Mouse (Mus musculus): ENCODE measurements around the gene Kpna7. TPM values are rescaled to one million over a fixed set of nuclear protein-coding genes. Genes with fewer than 3 reads are reported as not detected.

Gene Kpna7
- not detected for polyA plus RNA-seq (2014; fragmentation: Illumina TruSeq; extraction: RNeasy Lipid Tissue Mini Kit (QIAGEN cat#74804); ENCODE audit: low read depth, low replicate concordance)

GRCm38 (mm10) chr5:145083632-145084451 is at the start of gene Kpna7, which contains the start of gene Arpc1a:
TSS of gene Kpna7 (minus strand) at chr5:145084030.
TSS of gene Arpc1a (plus strand) at chr5:145083830.

DNA sequence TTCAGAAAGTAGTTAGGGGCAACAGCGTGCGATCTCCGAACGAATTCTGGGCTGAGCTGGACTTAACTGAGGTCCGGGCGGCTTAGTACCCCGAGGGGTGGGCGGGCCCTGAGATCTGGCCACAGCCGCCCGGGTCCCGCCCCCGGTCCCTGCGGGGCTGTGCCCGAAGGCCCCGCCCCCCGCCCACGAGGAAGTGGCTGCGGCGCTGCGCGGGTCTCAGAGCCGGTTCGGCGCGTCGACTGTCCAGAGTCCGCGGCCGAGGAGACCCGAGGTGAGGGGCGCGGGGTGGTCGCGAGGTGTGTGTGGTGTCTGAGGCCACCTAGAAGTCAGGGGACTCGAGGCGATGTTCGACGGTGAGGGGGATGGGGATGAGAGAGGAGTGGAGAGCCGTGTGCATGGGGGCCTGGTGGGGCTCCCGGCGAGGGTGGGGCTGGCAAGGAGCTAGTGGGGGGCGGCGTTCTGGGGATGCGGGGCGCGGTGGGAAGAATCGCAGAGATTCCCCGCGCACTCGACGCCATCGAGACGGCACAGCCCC is 30.3 kb upstream of the Kpna7 start, which contains the start of gene Arpc1b:
Arpc1b (plus strand) TSS at position 145 of the 535 bp plus-strand sequence.

DNA sequence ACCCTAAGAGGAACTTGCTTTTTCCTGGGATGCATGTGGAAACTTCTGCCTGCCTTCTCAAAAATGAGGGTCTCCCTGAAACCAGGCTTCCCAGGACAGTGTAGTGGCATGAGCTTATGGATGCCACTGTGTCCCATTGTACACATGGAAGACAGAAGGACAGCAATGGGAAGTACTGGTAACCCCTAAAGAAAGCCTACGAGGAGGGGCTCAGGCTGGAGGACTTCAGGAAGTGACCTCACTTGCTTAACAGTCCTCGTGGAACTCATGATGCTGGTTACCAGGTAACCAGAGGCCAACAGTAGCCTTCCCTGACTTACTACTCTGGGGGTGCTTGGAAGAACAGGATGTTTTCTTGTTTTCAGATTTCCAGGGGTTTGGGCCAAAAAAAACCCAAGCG is 41.1 kb downstream of the Kpna7 start, which contains the start of gene 1700018F24Rik:
1700018F24Rik (plus strand) TSS at position 301 of the 400 bp plus-strand sequence.

GRCm38 (mm10) chr5:145032391-145032790 is 51.4 kb downstream of the Kpna7 start, which contains the start of gene Gm4871:
TSS of gene Gm4871 (minus strand) at chr5:145032754.

DNA sequence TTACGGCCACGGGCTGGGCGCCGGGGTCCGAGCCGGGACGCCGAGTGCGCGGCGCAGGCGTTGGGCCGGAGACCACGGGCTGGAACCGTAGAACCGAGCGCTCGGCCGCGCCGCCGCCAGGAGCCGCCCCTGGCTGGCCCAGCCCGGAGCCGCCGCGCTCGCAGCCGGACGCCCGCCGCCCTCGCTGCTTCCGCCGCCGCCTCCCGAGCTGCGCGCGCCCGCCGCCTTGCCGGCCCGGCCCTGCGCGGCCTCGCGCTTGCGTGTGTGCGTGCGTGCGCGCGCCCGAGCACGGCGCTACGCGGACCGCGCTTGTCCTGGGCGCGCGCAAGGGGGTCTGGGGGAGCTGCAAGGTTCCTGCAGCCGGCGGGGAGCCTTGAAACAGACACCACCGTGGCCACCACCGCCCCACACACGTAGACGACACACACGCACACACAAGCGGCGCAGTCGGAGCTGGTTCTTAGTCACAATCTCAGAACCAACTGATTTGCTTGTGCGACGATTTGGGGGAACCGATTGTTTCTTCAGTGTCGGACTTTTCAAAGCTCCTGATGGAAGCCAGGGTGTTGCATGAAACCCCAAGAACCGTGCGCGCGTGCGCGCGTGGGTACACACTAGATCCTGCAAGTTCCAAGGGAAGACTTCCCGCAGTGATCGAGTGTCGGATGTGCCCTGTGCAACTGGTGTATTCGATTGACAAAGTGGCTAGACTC is 118.0 kb downstream of the Kpna7 start, which contains the start of gene Smurf1:
Smurf1 (minus strand) TSS at position 209 of the 713 bp plus-strand sequence.

Other genes starting within 250 kb of the Kpna7 start
- gene Smurf1, start 118.2 kb downstream of the Kpna7 start, polyA plus RNA-seq (2014; fragmentation: Illumina TruSeq; extraction: RNeasy Lipid Tissue Mini Kit (QIAGEN cat#74804); ENCODE audit: low read depth, low replicate concordance): 4.9 TPM
- gene Gm4871, start 51.3 kb downstream of the Kpna7 start, polyA plus RNA-seq (2014; fragmentation: Illumina TruSeq; extraction: RNeasy Lipid Tissue Mini Kit (QIAGEN cat#74804); ENCODE audit: low read depth, low replicate concordance): not detected
- gene 1700018F24Rik, start 41.0 kb downstream of the Kpna7 start, polyA plus RNA-seq (2014; fragmentation: Illumina TruSeq; extraction: RNeasy Lipid Tissue Mini Kit (QIAGEN cat#74804); ENCODE audit: low read depth, low replicate concordance): not detected
- gene Arpc1a, start 200 bp downstream of the Kpna7 start, polyA plus RNA-seq (2014; fragmentation: Illumina TruSeq; extraction: RNeasy Lipid Tissue Mini Kit (QIAGEN cat#74804); ENCODE audit: low read depth, low replicate concordance): 18.7 TPM
- gene Arpc1b, start 30.2 kb upstream of the Kpna7 start, polyA plus RNA-seq (2014; fragmentation: Illumina TruSeq; extraction: RNeasy Lipid Tissue Mini Kit (QIAGEN cat#74804); ENCODE audit: low read depth, low replicate concordance): 11.2 TPM
- 23.8 TPM for gene Pdap1, start 56.2 kb upstream of the Kpna7 start, polyA plus RNA-seq (2014; fragmentation: Illumina TruSeq; extraction: RNeasy Lipid Tissue Mini Kit (QIAGEN cat#74804); ENCODE audit: low read depth, low replicate concordance)
- gene Bud31, start 56.3 kb upstream of the Kpna7 start, polyA plus RNA-seq (2014; fragmentation: Illumina TruSeq; extraction: RNeasy Lipid Tissue Mini Kit (QIAGEN cat#74804); ENCODE audit: low read depth, low replicate concordance): 230 TPM
- 1.3 TPM for gene Ptcd1, start 83.1 kb upstream of the Kpna7 start, polyA plus RNA-seq (2014; fragmentation: Illumina TruSeq; extraction: RNeasy Lipid Tissue Mini Kit (QIAGEN cat#74804); ENCODE audit: low read depth, low replicate concordance)
- 1.3 TPM for gene Cpsf4, start 83.2 kb upstream of the Kpna7 start, polyA plus RNA-seq (2014; fragmentation: Illumina TruSeq; extraction: RNeasy Lipid Tissue Mini Kit (QIAGEN cat#74804); ENCODE audit: low read depth, low replicate concordance)
- 33.4 TPM for gene Atp5j2, start 108.0 kb upstream of the Kpna7 start, polyA plus RNA-seq (2014; fragmentation: Illumina TruSeq; extraction: RNeasy Lipid Tissue Mini Kit (QIAGEN cat#74804); ENCODE audit: low read depth, low replicate concordance)
- 1.8 TPM for gene Zkscan14, start 117.8 kb upstream of the Kpna7 start, polyA plus RNA-seq (2014; fragmentation: Illumina TruSeq; extraction: RNeasy Lipid Tissue Mini Kit (QIAGEN cat#74804); ENCODE audit: low read depth, low replicate concordance)
- gene Zkscan5, start 120.5 kb upstream of the Kpna7 start, polyA plus RNA-seq (2014; fragmentation: Illumina TruSeq; extraction: RNeasy Lipid Tissue Mini Kit (QIAGEN cat#74804); ENCODE audit: low read depth, low replicate concordance): 7.6 TPM
- 77.8 TPM for gene Zfp655, start 147.7 kb upstream of the Kpna7 start, polyA plus RNA-seq (2014; fragmentation: Illumina TruSeq; extraction: RNeasy Lipid Tissue Mini Kit (QIAGEN cat#74804); ENCODE audit: low read depth, low replicate concordance)
- gene Zscan25, start 196.5 kb upstream of the Kpna7 start, polyA plus RNA-seq (2014; fragmentation: Illumina TruSeq; extraction: RNeasy Lipid Tissue Mini Kit (QIAGEN cat#74804); ENCODE audit: low read depth, low replicate concordance): not detected

Measured in kidney, adult 10 weeks (tissue).